Mouse (Mus musculus): ENCODE results near the gene 2810004N23Rik.

The 2810004N23Rik gene

DNA sequence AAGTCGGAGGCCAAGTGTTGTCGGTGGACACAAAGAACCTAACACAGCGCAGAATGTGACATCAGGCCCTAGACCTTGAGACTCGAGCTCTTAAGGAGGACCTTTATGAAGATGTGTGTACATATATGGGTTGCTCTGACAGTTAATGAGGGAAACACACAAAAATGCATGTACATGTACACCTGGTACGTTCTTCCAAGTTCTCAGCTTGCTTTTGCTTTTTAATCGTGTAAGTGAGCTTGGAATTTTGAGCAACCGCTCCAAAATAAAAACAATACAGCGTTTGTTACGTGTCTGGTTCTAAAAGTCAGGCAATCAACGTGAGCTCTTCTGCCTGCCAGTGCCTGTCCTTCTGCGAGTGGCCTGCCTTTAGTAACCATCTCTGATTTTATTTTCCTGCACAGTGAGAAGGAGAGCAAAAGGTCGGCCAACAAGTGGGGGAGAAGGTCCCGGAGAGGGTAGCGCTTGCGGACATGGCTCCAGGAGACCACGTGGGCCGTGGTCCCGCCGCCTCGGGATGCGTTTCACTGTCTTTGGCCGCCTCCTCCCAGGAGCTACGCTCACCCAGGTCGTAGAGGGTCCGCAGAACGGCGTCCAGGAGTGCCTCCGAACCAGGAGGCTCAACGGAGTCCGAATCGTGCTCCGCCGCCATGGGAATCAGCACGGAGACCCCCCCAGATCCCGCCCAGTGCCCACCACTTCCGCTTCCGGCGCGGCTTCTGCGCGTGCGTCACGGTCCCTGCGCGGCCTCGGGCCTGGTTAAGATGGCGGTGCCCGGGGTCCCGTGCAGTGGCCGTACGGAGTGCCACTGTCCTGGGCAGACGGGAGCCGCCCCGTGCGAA, at the start of gene 2810004N23Rik, which contains the start of gene Gnpat:
Gene 2810004N23Rik (minus strand): TSS at position 800 of the 842 bp plus-strand sequence.
Gene Gnpat (plus strand): TSS at position 713 of the 842 bp plus-strand sequence.
- DNase-seq = peak; percentile 87 to 95

DNA sequence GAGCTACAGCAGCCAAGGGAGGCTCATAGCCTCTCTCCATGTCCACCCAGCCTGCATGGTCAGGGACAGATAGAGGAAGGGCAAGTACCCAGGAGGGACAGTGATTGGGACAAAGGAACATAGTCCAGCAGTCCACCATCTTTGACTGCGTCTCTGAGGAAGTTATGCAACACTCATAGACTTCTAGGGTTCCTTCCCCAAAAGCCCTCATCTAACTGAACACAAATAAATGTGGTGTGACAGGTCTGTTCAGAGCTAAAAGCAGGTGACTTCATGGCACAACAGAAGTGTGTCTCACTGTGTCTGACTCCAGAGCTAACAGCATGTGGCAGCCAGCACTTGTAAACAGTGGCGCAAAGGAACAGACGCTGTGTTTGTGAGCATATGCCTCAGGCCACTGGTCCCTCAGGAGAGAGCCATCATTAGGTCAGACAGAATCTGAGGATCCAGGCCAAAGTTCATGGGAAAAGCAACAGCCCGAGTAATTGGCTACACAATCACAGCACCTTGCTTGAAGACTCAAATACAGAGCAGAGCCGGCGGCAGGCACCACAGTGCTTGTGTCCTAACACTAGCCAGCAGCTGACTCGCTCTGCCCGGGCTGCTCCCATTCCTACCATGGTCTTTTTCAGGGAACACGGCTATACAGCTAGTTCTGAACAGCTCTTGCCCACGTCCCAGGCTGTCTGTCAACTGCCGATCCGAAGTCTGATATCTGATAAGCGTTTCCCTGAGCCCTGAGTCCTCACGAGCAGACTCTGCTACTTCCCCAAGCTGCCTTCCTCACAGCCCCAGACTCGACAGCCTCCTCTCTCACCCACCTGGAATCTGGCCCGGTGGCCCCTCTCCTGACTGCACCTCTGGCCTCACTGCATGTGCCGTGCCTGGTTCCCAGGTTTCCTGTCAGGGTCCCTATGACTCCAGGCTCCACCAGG, 49.3 kb upstream of the 2810004N23Rik start:
- DNase-seq = peak in 1 of 2 experiments; percentile 38

DNA sequence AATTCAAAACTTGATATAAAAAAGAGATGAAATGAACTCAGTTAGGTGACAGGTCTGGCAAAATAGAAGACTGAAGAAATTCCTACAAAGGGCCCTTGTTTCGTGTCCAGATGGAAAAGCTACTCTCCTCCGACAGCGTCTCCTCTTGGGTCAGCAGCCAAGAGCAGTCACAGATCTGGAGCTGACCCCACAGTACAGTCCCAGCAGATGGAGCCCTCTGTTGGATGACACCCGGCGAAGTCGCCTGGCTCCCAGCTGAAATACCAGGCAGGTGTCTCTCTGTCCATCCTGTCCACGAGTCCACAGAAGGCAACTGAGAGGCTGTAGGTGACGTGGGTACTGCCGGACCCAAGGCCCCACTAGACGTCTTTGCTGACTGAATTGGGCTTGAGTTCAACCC, 47.4 kb upstream of the 2810004N23Rik start:
- DNase-seq = peak; percentile 83 to 92

DNA sequence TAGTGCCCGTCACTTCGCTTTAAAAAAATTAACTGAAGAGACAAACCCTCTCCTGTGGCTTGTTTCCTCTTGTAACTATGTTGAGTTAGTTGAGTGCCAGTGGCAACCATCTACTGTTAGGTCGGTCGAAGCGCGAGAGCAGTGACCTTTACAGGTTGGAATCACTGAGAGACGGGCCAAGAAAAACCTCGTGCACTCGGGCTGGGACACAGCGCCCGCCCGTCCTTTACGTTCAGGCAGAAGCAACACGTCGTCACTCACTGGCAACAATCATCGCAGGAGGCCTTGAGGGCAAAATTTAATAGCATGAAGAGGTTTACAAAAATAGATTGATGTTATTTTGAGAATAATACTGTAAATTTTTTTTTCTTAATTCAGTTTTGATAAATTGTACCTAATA, 47.0 kb upstream of the 2810004N23Rik start:
- peak in 1 of 2 experiments; percentile 29 for DNase-seq

DNA sequence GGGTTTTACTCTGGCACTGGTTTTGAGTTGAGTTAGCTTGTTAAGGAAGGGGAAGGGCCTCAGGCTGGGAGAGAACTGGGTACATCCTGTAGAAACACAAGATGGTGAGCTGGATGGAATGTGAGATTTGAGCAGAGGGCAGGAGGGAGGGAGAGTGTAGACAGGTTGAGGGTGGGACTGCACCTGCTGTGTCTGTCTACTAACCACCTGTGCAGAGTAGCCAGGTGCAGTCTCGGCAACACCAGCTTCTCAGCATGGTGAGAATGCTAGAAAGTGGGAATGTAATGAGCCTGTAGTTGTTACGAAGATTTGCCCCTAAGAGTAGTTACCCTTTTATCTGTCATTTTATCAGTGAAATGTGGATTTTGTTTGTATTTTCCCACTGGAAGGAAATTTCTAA, 42.6 kb upstream of the 2810004N23Rik start:
- no peak for DNase-seq

DNA sequence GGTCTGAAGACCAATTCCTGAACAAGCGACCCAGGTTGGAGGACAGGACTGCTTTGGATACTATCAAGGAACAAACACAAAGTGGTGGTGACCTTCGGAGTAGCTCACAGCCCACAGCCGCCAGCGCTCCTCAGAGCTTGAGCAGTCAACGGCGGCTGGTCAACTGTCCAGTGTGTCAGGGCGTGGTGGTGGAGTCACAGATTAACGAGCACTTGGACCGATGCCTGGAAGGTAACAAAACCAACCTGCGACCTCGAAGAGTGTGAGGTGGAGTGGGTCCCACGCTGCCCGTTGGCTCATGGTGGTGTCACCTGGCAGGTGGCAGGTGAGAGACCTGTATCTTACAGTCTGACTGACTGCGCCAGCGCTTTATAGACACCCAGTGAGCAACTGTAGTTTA, 40.3 kb upstream of the 2810004N23Rik start:
- no peak for DNase-seq

DNA sequence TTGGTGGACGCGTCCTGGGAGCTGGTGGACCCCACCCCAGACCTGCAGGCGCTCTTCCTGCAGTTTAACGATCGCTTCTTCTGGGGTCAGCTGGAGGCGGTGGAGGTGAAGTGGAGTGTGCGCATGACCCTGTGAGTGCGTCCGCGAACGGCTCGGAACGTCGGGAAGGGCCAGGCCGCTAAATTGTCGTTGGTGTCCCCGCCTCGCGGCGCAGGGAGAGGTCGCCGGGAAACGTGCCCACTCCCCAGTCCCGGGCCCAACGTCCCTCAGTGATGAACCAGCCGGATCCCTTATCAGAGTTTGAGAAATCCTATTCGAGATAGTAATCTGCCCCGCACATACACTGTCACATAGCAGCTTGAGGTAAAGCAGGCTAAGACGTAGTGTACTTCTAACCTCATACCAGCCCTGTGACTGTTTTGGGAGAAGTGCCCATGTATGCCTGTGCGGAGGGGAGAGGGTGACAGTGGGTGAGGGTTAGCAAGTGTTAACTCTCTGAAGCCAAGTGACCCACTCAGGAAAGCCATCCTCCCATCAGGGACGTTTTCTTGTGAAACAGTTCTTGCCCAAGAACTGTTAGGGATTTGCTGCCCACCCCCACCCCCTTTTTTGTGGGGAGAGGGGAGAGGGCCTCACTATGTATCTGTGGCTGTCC, 35.5 kb upstream of the 2810004N23Rik start:
- DNase-seq = peak in 1 of 2 experiments; percentile 29

DNA sequence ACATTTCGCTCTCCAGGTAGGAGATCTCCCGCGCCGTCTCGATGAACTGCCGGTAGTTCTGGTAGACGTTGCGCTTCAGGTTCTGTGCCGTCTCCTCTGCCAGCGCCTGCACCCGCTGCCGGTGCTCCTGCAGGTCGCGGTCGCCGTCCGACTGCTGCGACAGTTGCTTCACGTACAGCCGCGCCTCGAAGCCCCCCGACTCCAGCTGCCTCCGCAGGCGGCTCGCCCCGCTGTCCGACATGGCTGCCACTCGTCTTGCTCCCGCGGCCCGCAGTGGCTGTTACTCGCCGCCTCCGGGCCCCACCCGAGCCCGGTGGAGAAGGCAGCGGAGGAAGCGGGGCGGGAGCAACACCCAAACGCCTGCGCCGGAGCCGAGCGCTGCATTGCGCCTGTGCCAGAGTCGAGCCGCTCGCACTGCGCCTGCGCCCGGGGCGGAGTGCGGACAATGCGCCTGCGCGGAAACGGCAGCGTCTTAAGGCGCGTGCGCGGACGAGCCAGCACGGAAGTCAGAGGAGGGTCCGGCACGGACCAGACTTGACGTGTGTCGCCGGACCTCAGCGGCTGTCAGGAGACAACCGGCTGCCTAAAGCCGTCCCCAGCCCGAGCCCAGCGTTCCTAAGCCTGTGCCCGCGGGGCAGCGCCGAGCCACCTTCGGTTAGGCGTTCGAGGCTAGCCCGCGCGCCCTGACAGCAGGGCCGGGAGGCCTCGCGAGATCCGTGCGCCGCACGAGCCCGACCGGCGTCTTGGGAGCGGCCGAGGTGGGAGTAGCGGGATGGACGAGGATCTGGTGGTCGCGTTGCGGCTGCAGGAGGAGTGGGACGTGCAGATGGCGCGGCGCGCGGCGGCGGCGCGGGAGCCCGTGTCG, 34.7 kb upstream of the 2810004N23Rik start, which contains the start of the genes Exoc8 and Sprtn:
Gene Exoc8 (minus strand): TSS at position 320 of the 865 bp plus-strand sequence.
Gene Sprtn (plus strand): TSS at position 501 of the 865 bp plus-strand sequence.
- DNase-seq = peak; percentile 96 to 99

DNA sequence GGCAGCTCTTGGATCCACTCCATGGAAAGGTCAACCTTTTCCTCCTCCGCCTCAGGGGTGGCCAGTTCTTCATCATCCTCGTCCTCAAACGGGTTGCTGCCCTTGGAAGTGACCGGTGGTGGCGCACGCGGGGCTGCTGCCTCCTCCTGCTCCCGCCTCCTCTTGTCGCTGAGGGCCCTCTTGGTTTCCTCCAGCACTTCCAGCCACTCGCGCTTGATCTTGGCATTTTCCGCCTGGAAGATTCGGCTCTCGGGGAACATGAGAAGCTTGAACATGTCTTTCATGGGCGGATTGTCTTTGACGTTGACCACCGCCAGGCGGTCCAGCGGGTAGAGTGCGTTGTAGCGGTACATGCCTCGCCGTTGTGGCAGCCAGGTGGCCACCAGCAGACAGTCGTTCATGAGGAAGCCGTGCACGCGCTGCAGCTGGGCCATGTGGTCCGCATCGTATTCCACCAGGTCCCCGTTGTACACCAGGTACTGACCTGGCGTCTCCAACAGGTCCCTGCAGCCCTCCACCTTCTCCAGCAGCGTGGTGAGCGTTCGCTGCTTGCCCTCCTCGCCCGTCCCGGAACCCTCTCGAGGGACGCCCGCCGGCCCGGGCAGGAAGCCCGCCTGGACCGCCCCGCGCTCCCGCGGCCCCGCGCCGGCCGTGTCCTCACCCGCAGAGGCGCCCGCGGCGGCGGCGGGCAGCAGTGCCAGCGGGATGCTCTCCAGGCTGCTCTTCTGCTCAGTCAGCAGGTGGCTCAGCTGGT, 33.9 kb upstream of the 2810004N23Rik start:
- peak; percentile 83 to 84 for DNase-seq

DNA sequence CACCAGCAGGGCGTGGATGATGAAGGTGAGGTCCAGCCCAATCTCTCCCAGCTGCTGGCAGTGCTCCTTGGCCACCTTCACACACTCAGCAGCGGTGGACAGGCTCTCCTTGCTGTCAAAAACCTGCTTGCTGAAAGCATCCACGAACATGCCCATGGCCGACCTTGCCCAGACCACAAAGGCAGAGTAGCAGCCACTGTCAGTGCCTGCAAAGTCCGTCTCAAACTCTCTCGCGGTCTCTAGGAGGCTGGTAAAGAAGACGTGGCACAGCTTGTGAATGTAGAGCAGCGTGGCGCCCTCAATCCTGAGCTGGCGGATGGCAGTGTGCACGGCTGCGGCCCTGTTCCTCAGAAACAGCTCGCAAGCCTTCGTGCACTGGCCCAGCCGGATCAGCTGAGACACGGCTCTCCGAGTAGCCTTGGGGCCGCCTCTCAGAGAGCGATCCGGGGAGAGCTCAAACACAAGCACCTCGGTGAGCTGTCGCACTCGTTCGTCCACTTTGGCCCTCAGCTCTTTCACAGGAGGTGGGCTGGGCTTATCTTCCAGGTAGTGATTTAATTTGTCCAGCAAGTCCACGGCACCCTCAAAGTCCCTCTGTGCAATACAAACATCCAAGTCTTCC, 33.2 kb upstream of the 2810004N23Rik start:
- no peak for DNase-seq

DNA sequence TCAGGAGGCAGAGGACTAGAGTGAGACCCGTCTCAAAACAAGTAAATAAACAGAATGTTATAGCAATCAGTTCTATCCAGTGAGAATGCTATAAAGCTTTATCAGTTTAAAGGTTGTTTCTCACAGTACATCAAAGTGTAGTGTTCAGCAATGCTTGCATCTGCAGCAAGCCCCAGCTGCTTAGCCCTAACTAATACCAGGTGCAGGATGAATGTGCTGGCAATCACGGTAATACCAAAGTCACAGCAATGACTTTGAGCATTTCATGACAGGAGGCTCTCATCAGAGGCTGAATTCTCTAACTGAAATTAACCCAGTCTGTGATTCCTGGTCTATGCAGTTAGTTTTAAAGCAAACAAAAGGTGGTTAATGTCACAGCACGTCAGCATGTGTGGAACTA, 29.7 kb upstream of the 2810004N23Rik start:
- DNase-seq = no peak

DNA sequence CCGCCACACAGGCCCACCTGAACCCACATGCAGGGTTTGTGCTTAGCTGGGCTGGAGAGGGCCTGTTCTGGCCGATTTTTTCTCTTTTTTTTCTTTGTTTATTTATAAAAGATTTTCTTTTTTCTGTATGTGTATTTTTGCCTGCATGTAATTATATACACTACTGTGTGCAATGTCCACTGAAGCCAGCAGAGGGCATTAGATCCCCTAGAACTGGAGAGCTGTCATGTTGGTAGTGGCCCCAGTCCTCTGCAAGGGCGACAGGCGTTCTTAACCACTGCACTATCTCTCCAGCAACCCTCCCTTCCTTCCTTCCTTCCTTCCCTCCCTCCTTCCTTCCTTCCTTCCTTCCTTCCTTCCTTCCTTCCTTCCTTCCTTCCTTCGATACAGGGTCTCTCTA, 25.5 kb upstream of the 2810004N23Rik start:
- no peak for DNase-seq

DNA sequence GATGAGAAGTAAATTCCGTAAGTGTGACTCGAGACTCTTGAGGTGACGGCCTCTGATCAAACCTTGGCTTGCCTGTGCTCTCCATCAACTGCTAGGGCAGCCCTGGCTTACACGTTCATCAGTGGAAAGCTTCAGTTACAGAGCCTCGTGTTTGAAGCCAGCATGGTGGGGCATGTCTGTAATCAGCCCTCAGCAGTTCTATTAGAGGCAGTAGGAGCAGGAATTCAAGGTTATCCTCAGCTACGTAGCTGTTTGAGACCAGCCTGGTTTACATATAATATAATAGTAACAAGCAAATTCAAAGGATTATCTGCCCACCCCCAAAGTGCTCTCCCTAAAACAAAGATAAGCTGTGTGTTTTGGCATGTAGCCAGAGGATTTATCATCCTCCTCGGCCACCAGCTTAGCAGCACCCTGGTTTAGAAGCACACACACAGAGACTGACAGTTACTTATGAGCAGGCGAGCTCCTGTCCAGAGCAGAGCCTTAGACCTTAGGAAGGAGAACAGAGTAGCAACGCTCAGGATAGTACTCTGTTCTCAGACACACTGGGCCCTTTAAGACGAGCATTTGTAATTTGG, 16.1 kb upstream of the 2810004N23Rik start:
- no peak for DNase-seq

DNA sequence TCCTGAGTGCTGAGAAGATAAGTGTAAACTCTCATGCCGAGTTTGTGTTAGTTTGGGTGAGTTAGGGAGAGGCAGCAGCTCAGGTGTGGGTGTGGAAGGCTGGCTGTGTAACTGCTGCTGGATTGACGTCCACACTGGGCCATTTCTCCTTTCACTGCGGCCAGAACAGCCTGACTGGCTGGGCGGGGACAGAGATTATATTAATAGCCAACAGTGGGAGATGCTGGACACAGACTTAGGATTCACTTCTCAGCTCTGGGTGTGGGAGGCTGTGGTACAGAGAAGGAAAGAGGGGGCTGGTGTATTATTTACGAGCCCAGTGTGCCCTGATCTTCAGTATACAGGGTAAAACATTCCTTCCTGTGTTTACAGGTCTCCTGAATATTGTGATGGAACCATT, 15.2 kb upstream of the 2810004N23Rik start:
- DNase-seq = no peak

DNA sequence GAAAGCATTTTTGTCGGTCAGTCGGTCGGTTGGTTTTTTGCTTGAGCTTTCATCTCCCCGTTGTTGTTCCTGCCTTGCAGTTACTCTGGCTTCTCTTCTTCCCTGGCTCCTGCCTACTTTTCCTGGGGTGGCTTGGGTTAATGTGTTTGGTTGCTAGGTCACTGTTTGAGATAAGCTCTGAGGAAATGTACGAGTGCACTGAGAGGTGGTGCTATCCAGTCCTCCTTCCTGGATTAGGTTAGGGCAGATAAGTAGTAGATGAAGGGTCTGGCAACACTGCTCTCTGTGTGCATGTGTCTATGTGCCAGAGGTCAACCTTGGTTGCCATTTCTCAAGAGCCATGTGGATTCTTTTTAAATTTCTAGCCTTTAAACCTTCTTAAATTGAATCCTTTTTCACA, 9.8 kb upstream of the 2810004N23Rik start:
- no peak for DNase-seq

DNA sequence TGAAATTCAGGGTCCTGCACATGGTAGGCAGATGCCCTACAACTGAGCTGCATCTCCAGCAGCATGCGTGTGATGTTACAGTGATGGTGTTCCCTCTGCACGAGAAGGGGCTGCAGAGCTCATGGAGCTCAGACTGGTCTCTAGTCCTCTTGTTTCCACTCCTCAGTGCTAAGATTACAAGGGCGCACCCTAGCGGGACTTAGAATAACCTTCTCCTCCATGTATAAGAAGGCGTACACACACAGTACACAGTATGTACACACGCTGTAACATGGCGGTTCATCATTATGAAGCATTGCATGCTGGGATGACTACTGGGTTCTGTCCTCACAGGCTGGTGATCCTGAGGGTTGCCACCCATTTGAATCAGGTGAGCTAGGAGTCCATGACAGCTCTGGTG, 9.2 kb upstream of the 2810004N23Rik start:
- DNase-seq = no peak

DNA sequence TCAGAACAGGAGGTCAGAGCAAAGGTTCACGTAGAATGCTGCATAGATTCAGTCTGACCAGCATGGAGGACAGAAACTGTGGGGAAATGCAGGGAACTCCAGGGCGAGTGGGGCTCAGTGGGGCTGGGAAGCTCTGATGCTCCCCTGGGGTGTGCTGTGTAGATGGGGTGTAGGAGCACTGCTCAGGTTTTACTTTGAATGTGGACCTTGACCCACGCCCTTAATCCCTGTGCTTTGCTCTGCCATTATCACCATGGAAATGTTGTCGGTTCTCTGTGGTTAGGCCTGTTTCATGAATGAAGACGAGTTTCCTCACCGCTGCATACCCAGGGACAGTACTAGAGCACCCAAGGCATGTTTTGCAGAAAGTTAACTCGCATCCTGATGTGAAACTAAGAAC, 8.6 kb upstream of the 2810004N23Rik start:
- DNase-seq = no peak

DNA sequence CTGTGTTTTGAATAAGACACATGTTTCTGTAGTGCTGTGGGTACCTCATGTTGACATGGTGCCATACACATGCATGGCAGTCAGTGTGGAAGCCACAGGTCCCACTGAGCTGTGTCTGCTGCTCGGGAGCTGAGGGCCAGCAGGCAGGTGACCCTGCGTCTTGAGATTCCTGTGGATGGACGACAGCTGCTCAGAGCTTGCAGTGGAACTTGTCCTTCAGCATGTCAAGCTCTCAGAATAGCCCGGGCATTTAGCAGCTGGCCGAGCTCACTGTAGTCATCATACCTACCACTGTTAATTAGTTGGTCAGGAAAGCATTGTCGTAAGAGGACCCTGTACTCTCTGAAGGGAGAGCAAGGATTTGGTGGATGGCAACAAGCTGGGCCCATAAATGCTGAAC, 6.8 kb upstream of the 2810004N23Rik start:
- no peak for DNase-seq

DNA sequence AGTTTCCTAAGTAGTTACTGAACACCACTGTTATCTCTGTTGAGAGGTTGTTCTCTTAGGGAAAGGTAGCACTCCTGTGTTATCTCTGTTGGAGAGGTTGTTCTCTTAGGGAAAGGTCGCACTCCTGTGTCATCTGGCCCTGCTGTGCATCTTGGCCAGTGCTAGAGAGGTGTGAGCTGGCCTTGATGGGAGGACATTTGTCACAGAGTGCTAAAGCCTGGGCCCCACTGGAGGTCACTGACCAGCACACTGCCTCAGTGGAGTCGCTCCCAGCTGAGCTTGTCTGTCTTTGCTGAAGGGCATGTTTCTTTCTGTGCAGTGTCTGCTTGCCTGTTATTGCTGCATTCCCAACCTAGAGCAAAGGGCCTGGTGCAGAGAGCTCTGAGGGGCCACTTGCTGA, 4.2 kb upstream of the 2810004N23Rik start:
- no peak for DNase-seq

DNA sequence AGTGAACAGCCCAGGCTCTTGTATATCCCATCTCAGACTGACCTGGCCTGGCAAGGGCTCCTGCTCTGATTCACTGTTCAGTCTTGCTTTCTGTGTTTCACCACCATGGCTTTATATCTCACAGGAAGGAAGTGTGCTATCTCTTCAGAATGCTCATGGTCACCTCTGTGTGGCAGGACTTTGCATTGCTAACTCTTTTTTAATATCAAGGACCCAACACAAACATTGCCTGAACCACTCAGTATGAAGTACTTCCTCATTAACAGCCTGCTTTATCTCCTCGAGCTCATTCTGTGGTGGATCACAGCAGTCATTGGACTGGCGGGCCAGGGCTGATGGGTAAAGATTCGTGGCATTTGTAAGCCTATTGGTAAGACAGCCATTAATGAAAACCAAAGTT, 3.7 kb upstream of the 2810004N23Rik start:
- DNase-seq = no peak

Measured in cerebellum, adult 18-20 months (tissue).